Mouse (Mus musculus) frontal cortex, adult 2 months (tissue): ENCODE measurements at regions not wholly inside any gene's neighbourhood (a gene's known extent, or its start where the extent isn't known, plus 50 kb on each side); places are given as distances from the start of the nearest gene placed in this dataset.

Experiments
- DNase-seq, 2 experiments: peaks; one replicate each; pipeline ENCODE4 v3.0.0; 2022; ENCODE audit warnings: low spot score in 1 of 2; ENCODE audit errors: extremely low spot score in 1 of 2

DNA sequence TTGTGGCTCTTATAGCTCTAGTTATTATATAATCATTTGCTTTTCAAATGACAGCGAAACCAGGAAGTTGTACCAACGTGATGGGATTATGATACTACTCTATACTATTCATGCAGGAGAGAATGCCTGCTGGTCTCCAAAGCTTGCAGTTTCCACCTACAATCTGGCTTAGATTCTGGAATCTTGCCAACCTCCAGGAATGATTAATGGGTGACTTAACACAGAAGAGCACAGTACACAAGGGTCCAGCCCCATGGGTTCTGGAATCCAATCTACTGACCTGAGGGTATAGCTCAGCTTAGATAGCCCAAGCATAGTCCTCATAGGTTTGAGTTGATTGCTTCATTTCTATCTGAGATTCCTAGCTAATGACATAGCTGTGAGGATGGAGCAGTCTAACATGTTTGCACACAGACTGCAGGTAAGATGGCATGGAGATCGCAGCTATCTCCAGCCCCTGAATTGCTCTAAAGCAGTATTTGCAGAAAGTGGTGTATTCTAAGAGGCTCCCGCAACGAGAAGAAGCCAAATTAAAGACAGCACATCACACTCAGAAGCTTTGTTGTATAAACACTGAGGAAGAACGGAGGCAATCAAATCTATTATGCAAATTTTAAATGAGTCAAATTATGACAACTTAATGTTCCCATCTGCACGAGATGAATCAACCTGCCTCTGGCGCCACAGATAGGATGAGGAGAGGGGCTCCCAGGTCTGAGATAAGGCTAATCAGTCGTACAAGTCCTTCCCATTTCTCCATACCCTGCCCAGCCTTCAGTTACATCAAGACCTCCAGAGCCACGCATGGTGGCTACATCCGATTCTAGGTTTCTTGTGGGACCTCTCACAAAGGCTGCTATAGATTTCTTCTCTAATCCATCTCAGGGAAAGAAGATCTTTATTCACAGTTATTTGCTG lies 160.7 kb upstream of the Tgfbr2 start:
- DNase-seq, result no peak

DNA sequence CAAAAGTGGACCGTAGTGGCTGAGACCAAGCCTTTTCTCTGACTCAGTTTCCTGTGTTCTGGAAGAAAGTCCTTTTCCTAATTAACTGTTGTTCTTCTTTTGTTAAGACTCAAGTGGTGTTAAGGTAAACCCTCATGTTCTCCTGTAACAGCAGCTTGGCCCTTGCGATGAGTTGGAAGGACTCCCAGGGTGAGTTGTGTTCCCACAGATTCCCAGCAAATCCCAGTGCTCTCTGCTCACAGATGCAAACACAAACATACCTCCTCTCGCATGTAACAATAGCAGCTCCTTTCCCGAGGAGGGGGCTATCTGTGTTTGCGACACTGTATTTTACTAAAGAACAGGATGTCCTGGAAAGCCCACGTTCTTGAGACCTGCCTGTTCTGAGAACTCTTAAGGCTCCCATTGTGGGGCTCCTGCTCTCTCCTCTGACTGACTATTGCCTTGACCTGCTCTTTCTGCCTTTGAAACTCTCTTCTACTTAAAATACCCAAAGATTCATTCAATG lies 158.8 kb upstream of the Tgfbr2 start:
- DNase-seq, result no peak

DNA sequence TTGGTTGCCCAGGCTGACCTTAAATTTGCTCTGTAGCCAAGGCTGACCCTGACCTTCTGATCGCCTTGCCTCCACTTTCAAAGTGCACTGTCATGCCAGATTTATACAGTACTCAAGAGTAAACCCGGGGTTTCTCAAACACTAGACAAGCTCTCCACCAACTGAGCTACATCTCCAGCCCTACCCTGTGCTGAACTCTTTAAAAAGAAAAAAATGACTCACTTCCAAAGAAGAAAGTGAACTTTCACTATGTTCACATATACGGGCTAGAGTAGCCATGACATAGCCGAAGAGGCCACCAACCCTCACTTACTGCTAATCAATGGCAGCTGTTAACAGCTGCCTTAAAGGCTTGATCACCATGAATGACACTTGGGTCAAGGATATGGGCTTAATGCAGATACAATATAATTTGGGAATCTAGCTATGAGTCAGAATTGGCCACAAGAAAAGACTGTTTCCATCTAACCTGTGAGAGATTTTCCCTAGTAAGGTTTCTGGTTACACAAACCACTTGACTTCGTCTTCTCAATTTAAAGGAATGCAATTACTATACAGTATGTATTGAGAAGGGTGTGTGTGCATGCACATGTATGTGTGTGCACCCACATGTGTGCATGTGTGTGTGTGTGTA lies 157.4 kb upstream of the Tgfbr2 start:
- DNase-seq, result no peak

DNA sequence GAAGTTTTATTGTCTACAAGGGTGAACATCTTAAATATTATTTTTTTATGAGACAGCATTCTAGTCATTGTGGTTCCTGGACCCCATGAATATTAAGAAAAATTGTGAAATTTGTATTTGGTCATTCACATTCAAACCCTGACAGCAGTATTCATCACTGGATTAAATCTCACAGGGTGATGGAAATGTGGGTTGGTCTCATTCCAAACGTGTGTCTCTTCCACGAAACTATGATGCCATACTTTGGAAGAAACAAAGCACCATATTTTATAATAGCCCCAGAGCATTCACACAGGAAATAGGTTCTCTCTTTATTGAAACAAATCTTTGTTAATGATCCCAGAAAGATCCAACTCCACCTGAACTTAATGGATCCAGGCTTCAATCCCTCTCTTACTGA lies 156.2 kb upstream of the Tgfbr2 start:
- no peak for DNase-seq

DNA sequence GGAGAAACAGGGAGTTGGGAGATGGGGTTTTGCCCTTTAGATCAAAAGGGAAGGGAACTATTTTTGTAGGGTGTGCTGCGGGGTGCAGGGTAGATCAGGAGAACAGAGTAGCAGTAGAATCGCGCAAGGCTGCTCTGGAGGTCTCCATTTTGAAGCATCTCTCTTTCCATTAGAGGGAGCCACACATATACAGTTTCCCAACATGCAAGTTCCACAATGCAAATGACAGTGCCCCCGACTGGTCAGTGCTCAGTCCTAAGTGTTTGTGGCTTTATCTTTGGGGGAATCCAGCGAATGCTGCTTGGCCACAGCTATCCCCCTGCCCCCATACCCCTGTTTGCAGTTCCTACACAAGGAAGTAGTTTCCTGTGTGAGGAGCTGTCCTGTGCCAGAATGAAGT lies 155.6 kb upstream of the Tgfbr2 start:
- no peak for DNase-seq

DNA sequence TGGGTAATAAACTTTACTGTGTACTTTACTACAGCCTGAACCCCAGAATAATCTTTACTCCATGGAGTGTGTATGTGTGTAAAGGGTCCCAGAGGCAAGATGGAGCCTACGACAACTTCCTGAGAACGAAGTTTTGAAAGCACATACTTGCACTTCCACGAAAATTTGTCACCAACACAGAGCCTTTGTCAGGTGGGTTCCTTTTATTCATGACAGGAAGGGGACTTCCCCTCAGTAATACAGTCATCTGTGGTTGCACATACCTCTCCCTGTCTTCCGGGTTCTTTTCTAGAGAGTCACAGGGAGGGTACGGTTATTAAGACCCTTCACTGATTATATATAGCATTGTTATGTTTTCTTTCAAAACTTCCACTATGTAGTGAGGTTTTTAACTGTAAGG lies 154.0 kb upstream of the Tgfbr2 start:
- no peak for DNase-seq

DNA sequence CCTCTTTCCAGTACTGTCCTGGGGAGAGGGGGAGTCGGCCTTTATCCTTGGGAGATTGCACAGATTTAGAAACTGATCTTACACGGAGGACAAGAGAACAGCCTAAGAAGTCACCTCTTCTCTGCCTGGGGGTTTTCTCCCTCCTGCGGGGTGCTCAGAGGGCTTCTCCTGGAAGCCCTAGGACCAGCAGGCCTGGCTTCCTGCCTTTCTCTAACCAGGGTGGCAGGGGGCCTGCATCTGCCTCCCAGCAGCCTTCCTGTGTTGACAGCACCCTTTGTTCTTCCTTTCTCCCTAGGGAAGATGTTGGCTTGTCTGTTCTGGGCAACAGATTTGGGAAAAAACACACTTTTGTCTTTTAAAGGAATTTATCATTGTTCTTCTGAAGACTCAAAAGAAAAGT lies 153.0 kb upstream of the Tgfbr2 start:
- DNase-seq, result no peak

DNA sequence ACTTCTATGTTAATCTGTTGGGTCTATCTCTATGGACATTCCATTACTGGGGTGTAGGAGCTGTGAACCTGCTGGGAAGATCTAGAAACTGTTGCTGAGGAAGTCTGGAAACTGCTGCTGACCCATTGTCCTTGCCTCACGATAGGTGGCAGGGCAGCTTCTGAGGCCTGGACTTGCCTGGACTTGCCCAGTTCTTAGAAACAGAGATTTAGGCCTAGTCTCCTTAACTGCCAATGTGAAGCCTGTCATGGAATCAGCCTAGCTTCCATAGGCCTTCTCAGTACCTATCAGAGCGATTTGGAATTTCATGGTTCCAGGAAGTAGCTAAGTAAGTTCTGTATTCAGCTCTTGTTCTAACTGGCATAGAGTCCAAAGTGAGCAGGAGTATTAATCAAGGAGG lies 151.9 kb upstream of the Tgfbr2 start:
- no peak for DNase-seq

DNA sequence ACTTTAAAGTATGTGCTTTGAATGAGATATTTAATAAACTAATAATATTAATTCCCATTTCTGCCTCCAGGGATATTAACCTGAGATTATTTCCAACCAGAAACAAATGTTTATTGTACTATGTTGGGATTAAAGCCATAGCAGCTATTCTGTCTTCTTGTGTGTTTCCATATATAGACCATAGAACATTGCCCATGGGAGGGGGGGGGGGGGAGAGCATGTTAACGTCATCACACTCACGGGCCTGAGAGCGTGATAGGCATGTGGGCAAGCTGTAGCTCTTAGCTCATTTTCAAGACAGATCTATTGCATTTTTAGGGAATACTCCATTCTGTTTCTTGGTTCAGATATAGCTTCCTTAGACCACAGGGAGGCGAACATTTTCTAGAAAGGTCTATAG lies 149.8 kb upstream of the Tgfbr2 start:
- DNase-seq, result no peak

DNA sequence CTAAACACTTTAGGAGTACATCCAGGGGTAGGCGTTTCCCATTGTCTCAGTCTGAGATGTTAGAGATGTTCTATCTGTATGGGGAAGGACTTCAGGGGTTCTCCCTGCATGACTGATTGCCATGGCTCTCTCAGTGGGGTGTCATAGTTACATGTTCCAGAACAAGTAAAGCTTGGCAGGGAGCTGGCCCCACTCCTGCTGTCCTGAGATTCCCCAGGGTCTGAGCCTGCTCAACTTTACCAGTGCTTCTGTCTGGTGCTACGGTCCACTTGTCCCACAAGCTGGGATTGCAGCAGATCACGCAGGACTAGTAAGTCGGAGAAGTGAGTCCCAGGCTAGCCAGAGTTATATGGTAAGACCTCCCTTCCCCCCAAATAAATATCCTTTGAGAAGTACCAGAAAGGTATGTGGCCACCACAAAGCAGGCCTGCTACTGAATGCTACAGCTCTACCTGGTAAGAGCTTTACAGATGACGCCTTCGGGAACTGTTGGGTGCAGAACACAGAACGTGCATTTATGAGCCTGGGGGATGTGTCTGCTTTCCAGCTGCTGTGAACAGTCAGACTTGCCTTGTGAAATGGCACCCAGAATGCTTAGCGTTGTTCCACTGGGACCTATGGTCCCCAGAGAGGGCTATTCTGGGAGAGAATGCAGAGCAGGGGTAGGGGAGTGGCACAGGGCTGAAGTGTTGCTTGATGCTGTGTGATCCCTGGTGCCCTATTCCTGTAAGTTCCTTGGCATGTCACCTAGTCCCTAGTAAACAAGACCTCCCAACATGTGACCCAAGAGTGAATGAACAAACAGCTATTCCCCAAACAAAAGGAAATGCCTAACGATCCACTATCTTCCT lies 148.9 kb upstream of the Tgfbr2 start:
- no peak for DNase-seq

DNA sequence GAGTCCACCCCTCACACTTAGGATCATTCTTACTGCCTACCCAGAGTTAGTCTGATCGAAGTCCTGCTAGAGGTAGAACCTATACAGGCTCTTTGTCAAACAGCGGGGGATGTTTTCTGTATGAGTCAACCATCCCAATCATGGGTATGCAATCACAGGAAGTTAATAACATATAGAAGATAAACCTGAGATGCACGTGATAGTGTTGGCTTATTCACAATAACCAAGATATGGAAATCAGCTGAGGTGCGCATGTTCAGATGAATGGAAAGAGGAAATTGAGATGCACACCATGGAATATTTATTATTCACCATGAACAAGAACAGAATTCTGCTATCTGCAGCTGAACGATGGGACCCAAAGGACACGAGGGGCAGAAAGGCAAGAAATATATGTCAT lies 146.7 kb upstream of the Tgfbr2 start:
- DNase-seq, result no peak

DNA sequence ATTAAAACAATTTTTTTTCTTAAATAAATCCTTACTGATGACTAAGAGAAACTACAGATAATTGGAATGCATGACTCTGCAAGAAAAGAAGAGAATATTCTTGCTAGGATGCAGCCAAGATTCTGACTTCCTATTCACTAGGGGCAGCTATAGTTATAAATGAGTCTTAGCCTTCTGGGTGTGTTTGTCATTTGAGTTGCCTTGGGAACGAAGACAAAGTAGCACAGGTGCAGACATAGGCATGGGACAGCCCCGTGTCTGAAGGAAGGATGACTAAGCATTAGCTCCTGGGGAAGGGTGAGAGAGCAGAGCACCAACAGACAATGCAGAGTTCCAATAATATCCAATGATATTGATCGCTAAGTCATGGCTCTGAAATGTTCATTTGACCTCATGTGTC lies 144.3 kb upstream of the Tgfbr2 start:
- no peak for DNase-seq

DNA sequence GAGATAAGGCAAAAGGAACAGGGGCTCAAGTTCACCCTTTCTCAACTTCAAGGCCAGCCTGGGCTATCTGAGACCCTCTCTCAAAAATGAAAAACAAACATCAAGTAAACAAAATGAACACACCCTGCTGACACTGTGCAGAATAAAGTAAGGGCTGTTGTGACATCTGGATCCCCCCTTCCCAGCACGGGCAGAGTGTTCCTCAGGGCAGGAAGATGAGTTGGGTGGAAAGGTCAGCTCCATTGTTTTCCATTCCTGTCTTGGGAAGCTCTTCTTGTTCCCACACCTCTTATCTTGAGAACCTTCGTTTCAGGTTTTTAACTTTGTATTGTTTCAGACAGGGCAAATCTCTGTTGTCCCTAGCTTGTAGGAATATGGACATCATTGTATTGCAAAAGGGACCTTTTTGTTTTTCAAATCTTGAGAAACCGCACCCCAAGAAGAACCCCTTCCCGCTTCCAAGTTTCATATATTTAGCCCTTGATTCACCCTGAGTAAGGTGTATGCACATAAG lies 141.5 kb upstream of the Tgfbr2 start:
- no peak for DNase-seq

DNA sequence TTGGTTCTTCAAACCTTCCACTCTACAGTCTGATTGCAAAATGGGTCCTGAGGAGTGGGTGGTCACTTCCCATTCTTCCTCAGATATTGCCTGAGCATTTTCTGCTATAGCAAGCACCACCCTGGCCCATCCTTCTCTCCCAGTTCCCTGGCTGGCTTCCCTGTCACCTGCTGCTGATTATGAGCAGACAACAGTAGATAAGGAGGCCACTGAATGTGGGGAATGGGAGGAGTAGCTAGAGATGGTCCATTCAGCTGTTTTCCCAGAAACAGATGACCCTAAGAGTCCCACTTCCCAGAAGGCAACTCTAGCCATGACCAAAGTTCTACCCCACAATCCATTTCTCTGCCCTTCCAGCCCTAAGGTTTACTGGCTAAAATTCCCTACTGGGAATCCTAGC lies 139.6 kb upstream of the Tgfbr2 start:
- DNase-seq, result no peak

DNA sequence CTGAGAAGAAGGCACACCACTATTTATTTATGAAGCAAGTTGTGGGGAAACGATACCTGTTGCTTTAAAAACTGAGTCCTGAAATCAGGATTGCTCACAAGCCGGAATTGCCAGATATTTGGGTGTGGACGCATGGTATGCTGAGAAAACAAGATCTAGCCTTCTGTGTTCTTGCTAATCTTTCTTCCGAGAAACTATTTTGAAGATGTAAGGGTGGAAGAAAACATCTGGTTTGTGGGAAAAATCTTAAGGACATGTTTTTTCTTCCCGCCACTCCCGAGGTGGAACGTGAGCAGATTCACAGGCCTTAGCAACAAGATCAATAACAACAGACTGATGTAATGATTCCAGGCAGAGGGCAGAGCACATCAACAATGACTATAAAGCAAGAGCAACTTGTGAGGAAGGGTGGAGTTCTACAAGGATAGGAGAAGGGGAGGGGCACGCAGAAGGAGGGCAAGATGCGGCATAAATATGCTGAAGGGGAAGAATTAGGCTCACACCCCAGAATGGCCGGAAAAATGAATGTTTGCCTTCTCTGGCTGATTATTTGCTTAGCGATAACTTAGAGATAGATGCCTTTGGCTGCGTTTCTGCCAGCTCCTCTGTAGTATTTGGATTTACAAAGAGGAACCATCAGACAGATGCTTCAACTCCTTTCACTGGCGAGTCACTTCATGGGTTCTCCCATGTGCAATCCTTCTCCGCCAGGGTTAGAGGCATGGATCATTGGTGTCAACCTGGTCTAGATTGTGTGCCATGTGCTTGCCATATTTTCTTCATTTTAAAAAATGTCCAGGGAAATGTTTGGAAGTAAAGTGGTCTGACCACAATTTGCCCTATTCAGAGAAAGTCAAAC lies 139.0 kb upstream of the Tgfbr2 start:
- no peak for DNase-seq

DNA sequence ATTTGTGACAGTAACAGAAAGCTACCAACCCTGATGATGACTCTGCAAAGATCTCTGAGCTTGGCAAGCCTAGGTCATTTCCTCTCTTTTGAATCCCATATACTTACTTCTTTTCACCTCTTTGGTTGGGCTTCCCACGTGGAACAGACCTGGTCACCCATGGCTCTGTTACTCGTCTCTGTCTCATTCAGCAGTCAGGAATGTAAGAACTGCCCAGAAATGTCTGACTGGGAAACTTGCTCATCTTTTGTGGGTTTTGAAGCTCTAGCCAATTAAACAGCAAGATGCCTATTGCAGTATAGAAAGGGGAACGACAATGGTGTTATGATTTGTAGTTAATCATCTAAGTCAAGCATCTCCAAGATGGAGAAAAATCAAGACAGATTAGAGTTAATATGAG lies 136.2 kb upstream of the Tgfbr2 start:
- DNase-seq, result no peak

DNA sequence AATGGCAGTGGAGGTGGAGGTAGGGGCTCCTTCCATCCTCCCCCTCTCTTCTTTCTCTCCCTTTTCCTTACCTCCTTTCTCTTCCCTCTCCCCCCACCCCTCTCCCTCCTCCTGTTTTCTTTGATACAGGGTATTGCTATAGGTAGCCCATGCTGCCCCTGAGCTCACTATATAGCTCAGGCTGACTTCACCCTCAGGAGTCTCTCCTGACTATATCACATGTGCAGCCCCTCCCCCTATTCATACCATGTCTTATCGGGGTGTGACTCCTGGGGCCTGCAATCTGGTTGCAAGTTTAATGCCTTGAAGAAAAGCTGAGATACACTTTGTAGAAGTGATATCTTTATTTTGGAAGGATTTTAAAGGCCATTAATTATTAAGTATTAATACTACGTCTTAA lies 126.4 kb upstream of the Tgfbr2 start:
- DNase-seq, result no peak

DNA sequence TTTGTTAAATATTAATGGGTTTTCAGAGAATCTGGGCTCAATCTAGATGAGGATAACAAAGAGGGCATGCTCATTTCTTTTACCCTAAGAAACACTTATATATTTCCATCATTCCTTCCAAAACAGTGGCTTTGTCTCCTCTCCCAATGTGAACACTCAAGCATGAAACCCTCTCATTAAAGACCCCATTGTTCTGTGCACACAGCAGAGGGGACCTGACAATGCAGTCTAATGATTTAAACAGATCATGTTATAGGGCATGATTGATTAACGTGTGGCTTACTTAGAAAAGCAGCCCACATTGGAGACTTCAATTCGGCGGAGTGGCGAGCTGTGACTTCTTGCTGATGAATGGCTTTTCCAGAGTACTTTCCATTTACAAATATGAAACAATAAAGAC lies 123.6 kb upstream of the Tgfbr2 start:
- no peak for DNase-seq

DNA sequence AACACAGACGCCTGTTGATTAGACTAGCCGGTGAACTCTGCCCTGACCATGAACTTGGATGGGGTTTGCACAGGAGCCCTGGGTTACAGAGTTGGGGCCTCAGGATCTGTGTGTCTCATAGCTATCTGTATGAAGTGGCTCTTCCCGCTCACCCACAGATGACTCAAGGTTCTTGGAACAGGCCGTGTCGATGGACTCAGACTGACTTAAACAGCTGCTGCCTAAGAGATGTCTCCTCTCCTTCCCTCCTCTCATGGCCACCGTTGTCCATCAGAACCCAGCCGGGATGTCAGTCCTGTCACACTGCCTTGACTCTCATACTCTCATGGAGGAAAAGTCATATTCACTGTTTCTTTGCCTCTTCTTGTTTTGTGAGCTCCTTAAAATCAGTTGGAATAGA lies 121.2 kb upstream of the Tgfbr2 start:
- no peak for DNase-seq

DNA sequence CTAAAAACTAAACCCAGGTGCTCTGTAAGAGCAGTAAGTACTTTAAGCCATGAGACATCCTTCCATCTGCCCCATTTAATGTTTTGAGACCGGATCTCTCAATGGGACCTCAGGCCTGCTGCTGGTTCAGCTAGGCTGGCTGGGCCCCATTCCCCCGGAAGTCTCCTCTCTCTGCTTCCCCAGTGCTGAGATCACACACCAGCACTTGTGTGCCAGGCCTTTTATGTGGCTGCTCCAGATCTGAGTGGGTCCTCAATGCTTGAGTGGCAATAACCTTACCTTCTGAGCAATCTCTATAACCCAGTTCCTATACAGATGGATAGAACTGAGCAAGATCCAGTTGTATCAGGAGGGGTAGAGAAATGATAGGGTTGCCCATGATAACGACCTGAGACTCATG lies 118.9 kb upstream of the Tgfbr2 start:
- no peak for DNase-seq
